Mouse (Mus musculus): ENCODE measurements around the gene Gm3045.

Gm3045 gene

GRCm38 (mm10) chr13:56435615-56436287 lies 9.4 kb downstream of the Gm3045 start:
- no peak for DNase-seq (ENCODE audit: low spot score in 2 of 2)

GRCm38 (mm10) chr13:56438211-56439075 lies 12.0 kb downstream of the Gm3045 start, which contains the start of gene Slc25a48:
Gene Slc25a48, plus strand, starts transcription at chr13:56438355.
- DNase-seq (ENCODE audit: low spot score in 2 of 2), result no peak

GRCm38 (mm10) chr13:56443411-56443810 lies 17.0 kb downstream of the Gm3045 start:
- DNase-seq (ENCODE audit: low spot score in 2 of 2), result no peak

- no peak for DNase-seq (ENCODE audit: low spot score in 2 of 2)
These were observed 17.7 kb downstream of the Gm3045 start for GRCm38 (mm10) chr13:56444112-56444511.

DNA sequence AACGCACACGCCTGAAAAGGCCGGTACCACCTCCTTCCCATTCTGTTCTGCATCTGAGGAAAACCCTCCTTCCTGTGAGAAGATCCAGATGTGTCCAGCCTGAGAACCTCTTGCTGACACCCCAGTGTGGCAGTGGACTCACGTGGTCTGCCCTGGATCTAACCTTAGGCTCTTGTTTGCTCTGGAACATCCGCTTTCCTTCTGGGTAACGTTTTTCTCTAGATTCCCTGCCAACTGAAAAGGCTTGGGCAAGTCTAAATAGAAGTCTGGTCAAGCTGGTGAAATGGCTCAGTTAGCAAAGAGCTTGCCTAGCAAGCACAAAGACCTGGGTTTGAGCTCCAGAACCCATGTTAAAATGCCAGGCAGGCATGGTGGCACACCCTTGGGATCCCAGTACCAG lies 18.6 kb downstream of the Gm3045 start:
- no peak for DNase-seq (ENCODE audit: low spot score in 2 of 2)

DNA sequence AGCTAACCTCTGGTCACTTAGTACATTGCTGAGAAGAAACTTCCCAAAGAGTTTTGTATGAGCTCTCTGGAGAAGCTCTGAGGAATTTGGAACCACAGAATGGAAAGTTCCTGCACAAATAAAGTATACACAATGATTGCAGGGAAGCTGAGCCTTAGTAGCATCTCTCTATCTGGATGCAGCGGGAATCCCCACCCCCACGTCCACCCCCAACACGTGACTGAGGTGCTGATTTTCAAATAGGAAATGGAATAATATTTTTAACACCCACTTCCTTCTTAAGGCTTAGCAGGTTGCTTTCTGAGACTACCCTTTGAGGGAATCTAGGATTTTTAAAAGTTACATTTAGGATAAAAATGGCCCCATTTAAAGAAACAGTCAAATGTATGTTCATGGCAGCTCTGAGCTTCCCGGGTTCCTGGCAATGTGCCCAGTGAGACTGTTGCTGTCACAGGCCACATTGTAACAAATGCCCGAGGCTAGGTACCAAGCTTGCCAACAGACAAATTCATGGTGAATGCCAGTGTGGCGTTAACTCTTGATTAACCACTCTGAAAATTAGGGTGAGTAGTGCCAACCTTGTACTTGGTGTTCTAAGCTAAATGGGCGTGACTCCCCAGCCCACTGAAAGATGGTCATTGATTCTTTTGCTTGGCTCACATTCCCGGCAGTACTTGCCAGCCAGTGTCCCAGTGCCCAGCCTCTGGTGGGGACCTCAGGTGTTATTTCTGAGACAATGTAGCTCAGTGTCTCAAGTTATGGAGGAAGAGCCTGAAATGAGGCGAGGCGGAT lies 23.0 kb downstream of the Gm3045 start:
- no peak for DNase-seq (ENCODE audit: low spot score in 2 of 2)

DNA sequence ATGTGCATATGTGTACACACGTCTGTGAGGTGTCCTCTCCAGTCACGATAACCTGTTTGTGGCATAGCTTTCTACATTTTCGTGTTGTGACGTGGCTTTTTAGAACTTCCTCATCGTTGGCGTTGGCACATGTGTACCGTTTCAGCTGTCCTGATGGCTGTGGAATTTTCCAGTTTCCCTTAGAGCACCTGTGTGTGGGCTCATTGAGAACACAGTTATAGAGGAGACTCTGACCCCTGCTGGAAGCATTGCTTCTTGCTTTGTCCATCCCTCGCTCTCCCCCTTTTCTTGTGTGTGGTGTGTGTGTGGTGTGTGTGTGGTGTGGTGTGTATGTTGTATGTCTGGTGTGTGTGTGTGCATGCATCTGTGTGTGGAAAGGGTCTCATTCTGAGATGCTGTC lies 23.6 kb downstream of the Gm3045 start:
- DNase-seq (ENCODE audit: low spot score in 2 of 2), result no peak

DNA sequence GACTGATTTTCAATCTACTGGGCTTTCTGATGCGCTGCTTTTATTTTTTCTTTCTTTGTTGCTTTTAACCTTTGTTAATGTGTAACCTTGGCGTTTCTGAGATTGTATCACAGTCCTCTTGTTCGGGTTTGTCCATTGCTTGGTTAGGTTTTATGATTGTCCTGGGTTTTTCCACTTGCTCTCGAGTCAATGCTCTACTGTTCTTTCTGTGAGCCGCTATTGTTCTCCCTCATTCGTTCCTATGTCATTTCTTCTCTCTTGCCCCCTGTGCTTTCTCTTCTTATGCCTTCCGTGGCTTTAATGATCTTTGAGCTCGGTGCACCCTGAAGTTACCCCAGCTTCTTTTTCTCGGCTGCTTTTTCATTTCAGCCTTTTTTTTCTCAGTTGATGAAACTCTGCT lies 31.6 kb downstream of the Gm3045 start:
- DNase-seq (ENCODE audit: low spot score in 2 of 2), result no peak

- no peak for DNase-seq (ENCODE audit: low spot score in 2 of 2)
These were observed 35.1 kb downstream of the Gm3045 start for GRCm38 (mm10) chr13:56461460-56461859.

DNA sequence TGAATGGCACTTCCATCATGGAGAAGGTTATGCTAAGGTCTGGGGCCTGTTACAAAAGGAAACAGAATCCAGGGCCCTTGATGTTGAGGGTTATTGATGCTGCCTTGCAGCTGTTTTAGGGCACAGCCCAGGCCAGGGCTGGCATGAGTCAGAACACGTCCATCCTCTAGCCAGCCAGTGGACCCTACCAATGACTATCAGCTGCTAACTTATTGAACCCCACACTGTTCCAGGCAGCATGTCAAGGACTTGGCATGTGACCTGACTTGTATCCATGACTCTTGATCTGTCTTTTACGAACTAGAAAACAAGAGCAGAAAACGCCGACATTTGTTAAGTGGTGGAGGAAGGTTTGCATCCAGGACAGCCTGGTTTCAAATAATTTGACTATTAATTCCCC lies 36.4 kb downstream of the Gm3045 start:
- DNase-seq (ENCODE audit: low spot score in 2 of 2), result no peak

DNA sequence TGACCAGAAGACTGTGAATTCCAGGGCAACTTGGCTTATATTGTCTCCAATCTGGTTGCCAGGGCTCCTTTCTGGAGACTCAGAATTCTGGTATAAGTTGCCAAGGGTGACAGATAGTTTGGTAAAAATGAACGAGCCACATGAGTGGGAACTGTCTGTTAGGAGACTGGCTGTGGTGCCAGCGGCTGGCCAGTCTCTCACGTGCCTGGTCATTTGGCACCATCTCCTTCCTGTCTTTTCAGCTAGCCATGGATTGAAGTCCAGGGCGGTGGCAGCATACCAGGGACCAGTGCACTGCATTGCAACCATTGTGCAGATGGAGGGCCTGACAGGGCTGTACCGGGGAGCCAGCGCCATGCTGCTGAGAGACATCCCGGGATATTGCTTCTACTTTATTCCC lies 36.9 kb downstream of the Gm3045 start:
- DNase-seq (ENCODE audit: low spot score in 2 of 2), result no peak

GRCm38 (mm10) chr13:56463750-56464149 lies 37.4 kb downstream of the Gm3045 start:
- DNase-seq (ENCODE audit: low spot score in 2 of 2), result no peak

DNA sequence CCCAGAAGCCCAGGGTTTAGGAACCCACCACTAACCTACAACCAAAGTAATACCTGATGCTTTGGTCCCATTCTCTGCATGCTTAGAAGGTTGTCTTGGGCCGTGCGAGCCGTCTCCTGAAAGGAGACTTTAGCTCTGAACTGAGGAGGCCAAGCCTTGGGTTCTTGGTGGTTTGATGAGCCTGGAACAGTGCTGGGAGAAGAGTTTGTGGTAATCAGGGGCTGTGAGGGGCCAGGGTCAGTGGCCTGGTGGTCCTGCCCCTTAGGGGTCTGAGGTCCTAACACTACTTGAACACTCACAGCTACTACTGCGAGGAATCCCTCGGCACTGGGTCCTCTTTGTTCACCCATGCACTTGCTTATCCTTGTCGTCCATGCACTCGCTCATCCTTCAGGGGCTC lies 41.4 kb downstream of the Gm3045 start:
- no peak for DNase-seq (ENCODE audit: low spot score in 2 of 2)

DNA sequence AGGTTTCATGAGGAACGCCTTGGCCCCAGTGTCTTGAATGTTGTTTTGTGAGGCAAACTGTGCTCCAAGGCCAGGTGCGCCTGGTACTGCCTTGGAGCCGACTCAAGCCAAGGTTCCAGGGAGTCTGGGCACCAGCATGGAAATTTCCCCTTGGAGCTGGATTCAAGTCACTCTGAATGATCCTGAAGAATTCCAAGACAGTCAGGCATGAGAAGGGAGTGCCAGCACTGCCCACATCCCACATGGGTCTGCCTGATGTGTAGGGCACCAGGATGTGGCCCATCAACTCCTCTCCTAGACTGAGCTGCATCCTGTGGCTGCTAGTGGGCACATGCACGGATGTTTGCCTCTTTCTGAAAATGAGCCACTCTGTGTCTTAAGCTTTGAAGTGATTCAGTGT lies 42.1 kb downstream of the Gm3045 start:
- DNase-seq (ENCODE audit: low spot score in 2 of 2), result no peak

- DNase-seq (ENCODE audit: low spot score in 2 of 2), result no peak
These were observed 44.8 kb downstream of the Gm3045 start for GRCm38 (mm10) chr13:56471211-56471610.

DNA sequence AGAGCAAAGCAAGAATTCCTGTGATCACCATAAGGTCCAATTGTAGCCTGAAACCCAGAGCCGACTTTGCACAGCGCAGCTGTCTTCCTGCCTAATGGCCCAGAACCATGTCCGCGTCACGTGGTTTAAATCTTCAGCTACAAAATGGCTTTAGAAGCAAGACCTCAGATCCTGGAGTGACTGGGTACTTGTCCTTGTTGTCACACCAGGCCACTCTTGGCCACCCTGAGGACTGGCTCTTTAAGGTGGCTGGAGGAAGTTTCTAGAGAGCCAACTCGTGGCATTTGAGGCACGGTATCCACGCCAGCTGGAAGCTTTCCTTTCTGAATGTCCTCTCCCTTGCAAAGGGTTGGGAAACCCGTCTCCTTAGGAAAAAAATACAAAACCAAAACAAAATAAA lies 45.6 kb downstream of the Gm3045 start:
- DNase-seq (ENCODE audit: low spot score in 2 of 2), result no peak

DNA sequence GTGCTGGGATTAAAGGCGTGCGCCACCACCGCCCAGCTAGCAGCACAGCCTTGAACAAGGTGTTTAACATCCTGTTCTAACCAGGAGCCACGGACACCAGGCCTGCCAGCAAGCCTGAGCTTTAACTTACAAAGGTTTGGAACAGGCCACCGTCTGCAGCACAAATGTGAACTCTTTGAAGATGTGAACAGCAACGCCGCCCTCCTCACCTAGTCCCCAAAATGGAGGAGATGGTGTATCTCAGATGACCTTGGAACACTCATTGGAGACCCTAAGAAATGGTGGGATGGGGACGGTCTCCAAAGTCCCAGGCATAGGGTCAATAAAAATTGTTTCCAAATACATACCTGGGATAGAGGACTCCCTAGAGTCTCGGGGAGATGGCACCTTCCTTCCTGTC lies 46.3 kb downstream of the Gm3045 start:
- DNase-seq (ENCODE audit: low spot score in 2 of 2), result no peak

- DNase-seq (ENCODE audit: low spot score in 2 of 2), result peak in 1 of 2 experiments; percentile 42
These were observed 49.0 kb downstream of the Gm3045 start for GRCm38 (mm10) chr13:56475363-56475762.

DNA sequence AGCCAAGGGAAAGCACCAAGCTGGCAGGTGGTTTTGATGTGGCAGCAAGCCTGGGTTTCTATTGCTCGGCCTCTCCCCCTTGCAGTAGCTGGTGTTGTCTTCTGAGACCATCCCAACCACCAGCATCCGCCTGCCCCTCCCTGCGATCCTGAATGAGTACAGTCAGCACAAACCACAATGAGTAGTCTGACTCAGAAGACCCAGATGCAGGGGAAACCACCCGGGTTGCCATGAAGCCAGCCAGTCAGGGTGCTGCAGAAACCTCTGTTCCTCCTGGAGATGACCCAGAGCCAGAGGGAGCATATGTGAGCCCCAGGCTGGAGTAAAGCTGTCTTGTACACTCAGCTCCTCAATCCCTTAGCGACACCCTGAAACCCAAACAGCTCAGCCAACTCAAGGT lies 50.4 kb downstream of the Gm3045 start:
- DNase-seq (ENCODE audit: low spot score in 2 of 2), result peak in 1 of 2 experiments; percentile 31

GRCm38 (mm10) chr13:56477271-56477670 lies 50.9 kb downstream of the Gm3045 start:
- no peak for DNase-seq (ENCODE audit: low spot score in 2 of 2)

GRCm38 (mm10) chr13:56478027-56478426 lies 51.6 kb downstream of the Gm3045 start:
- no peak for DNase-seq (ENCODE audit: low spot score in 2 of 2)

DNA sequence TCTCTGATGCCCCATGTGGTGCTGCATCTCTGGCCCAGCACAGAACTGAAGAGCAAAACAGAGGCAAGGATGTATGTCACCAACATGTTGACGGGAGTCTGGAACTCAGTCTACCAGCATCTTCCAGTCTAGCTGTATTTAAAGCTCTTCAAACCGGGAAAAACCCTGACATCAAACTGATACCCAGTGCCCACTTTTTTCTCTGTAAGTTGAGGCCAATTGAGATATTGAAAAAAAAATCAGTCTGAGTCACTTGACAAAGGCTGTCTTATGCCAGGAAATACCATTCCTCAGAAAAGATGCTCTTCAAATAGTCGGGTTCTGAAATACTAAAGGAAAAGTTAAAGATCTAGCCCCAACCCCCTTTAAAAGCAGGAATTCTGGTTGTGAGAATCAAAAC lies 55.8 kb downstream of the Gm3045 start, which contains the start of gene Il9:
Gene Il9 (minus strand): TSS at position 101 of the 400 bp plus-strand sequence.
- DNase-seq (ENCODE audit: low spot score in 2 of 2), result no peak
